Comparison of ENCODE assay signal across 9 mouse cellular contexts in genomic region chr3:80803211-80803610, GRCm38 (mm10). TPM values are rescaled to one million over a fixed set of nuclear protein-coding genes. Genes with fewer than 3 reads are reported as not detected.
A peak's percentile ranks its signal among the peaks of the same experiment; 100 is the strongest.
DNase-seq lines count a peak whose midpoint lies in the region; ATAC-seq and TF ChIP-seq lines count a peak whose summit lies in the region.
"Had no signal": no experiment of that assay in that cellular context is flagged by ENCODE, and none has a peak within 500 bp of the region (broad histone marks: within the 10 kb centered on the region; RNA-seq: fewer than 3 reads in every experiment).

No protein-coding gene starts in this region.

- H3K4me2 ChIP-seq in lung, embryonic 14.5 days, result peak overlapping the region; percentile 72; the same call in 1 of the 2 replicates
- peak overlapping the region; percentile 69 for H3K4me2 ChIP-seq in hindbrain, postnatal 0 days (ENCODE audit: low read depth, low read length)
- peak overlapping the region; percentile 61 for H3K4me2 ChIP-seq in neural tube, embryonic 15.5 days

- H3K9me3 ChIP-seq in lung, embryonic 14.5 days (ENCODE audit: low read depth, low read length), result no peaks in the 10 kb centered on the region
- no peaks in the 10 kb centered on the region for H3K9me3 ChIP-seq in forebrain, embryonic 10.5 days
- no peaks in the 10 kb centered on the region for H3K9me3 ChIP-seq in hindbrain, postnatal 0 days (ENCODE audit: low read length)
- H3K9me3 ChIP-seq in neural tube, embryonic 15.5 days (replicated peaks), result no peaks in the 10 kb centered on the region

- no peak for TF ChIP-seq CTCF in lung, embryonic 14.5 days (IDR thresholded peaks at IDR 0.05; ENCODE audit: low read depth)
- no peak for TF ChIP-seq CTCF in lung, adult 2 months (IDR thresholded peaks at IDR 0.05; ENCODE audit: insufficient read depth, low read length)
- TF ChIP-seq CTCF in hindbrain, postnatal 0 days (IDR thresholded peaks at IDR 0.05; ENCODE audit: low read depth), result no peak

- no peak overlapping the region for H3K9ac ChIP-seq in lung, embryonic 14.5 days
- H3K9ac ChIP-seq in hindbrain, postnatal 0 days (replicated peaks; ENCODE audit: low read length), result peak overlapping the region; percentile 73
- H3K9ac ChIP-seq in neural tube, embryonic 15.5 days (replicated peaks), result peak overlapping the region; percentile 80

- no peaks in the 10 kb centered on the region; the same call in 1 of the 2 replicates for H3K4me1 ChIP-seq in lung, embryonic 14.5 days (ENCODE audit: insufficient read depth)
- H3K4me1 ChIP-seq in lung, adult 2 months (ENCODE audit: control insufficient read depth, insufficient read depth, low read length), result no peaks in the 10 kb centered on the region
- peaks cover 34% of the 10 kb centered on the region for H3K4me1 ChIP-seq in forebrain, embryonic 10.5 days
- peaks cover 7% of the 10 kb centered on the region; the same call in 1 of the 2 replicates for H3K4me1 ChIP-seq in hindbrain, postnatal 0 days (ENCODE audit: insufficient read depth, low read length)
- H3K4me1 ChIP-seq in neural tube, embryonic 15.5 days, result peaks cover 15% of the 10 kb centered on the region

- peaks cover 27% of the 10 kb centered on the region for H3K27me3 ChIP-seq in lung, embryonic 14.5 days (ENCODE audit: insufficient read depth, low read length)
- H3K27me3 ChIP-seq in forebrain, embryonic 10.5 days (ENCODE audit: poor library complexity, severe bottlenecking), result peaks cover 53% of the 10 kb centered on the region
- no peaks in the 10 kb centered on the region for H3K27me3 ChIP-seq in hindbrain, postnatal 0 days (ENCODE audit: insufficient read depth, low read length)
- no peaks in the 10 kb centered on the region for H3K27me3 ChIP-seq in neural tube, embryonic 15.5 days (replicated peaks)

- no peak overlapping the region for H3K27ac ChIP-seq in lung, embryonic 14.5 days (ENCODE audit: low read depth)
- no peak overlapping the region for H3K27ac ChIP-seq in forebrain, embryonic 10.5 days
- H3K27ac ChIP-seq in hindbrain, postnatal 0 days, result peak overlapping the region; percentile 95
- peak overlapping the region; percentile 96 for H3K27ac ChIP-seq in neural tube, embryonic 15.5 days (replicated peaks)

- 57% methylated on average over 8 of the region's 8 CpGs for WGBS in lung, embryonic 14.5 days
- 53% methylated on average over 8 of the region's 8 CpGs for WGBS in lung, adult 2 months
- 62% methylated on average over 8 of the region's 8 CpGs for WGBS in forebrain, embryonic 10.5 days
- 17% methylated on average over 8 of the region's 8 CpGs for WGBS in hindbrain, postnatal 0 days
- WGBS in neural tube, embryonic 15.5 days, result 33% methylated on average over 8 of the region's 8 CpGs

- no peak for TF ChIP-seq POLR2A in lung, adult 2 months (IDR thresholded peaks at IDR 0.05; ENCODE audit: borderline replicate concordance, extremely low read depth, low read depth, low read length)

- DNase-seq in lung, embryonic 14.5 days, result no peak
- DNase-seq in lung, adult 2 months, result no peak
- no peak for DNase-seq in forebrain, embryonic 10.5 days (ENCODE audit: extremely low spot score, low spot score)
- peak; percentile 54 for DNase-seq in hindbrain, postnatal 0 days (ENCODE audit: low spot score)
- no peak for DNase-seq in right cerebral cortex, postnatal 25 days
- DNase-seq in frontal cortex, adult 2 months (ENCODE audit: extremely low spot score in 1 of 2, low spot score in 1 of 2), result no peak

- no peak for ATAC-seq in lung, embryonic 14.5 days (ENCODE audit: insufficient read depth)
- no peak for ATAC-seq in hindbrain, postnatal 0 days
- ATAC-seq in neural tube, embryonic 15.5 days (ENCODE audit: low FRiP score), result peak; percentile 25; the same call in 1 of the 2 replicates
- no peak for ATAC-seq in frontal cortex, adult (ENCODE audit: low TSS enrichment)

- no peaks in the 10 kb centered on the region for H3K36me3 ChIP-seq in lung, embryonic 14.5 days (ENCODE audit: insufficient read depth)
- no peaks in the 10 kb centered on the region for H3K36me3 ChIP-seq in forebrain, embryonic 10.5 days (replicated peaks)
- no peaks in the 10 kb centered on the region for H3K36me3 ChIP-seq in hindbrain, postnatal 0 days (ENCODE audit: insufficient read depth, low read length)
- no peaks in the 10 kb centered on the region for H3K36me3 ChIP-seq in neural tube, embryonic 15.5 days

- H3K4me3 ChIP-seq in lung, embryonic 14.5 days (ENCODE audit: low read depth, low read length), result no peak overlapping the region
- no peak overlapping the region for H3K4me3 ChIP-seq in lung, adult 2 months (replicated peaks; ENCODE audit: extremely low read depth, low read depth, low read length)
- H3K4me3 ChIP-seq in forebrain, embryonic 10.5 days, result peak overlapping the region; percentile 59
- H3K4me3 ChIP-seq in hindbrain, postnatal 0 days (ENCODE audit: low read length), result peak overlapping the region; percentile 65
- H3K4me3 ChIP-seq in neural tube, embryonic 15.5 days (replicated peaks), result peak overlapping the region; percentile 57

RNA-seq across cellular contexts. Expression of gene Gria2, which starts 0.6 kb away (rescaled TPM):
- polyA plus RNA-seq in lung, embryonic 14.5 days (2014; fragmentation: Nextera tagmentation; extraction: Ambion mirVana), result 0.16 and 0.17 TPM in 2 replicates
- polyA plus RNA-seq in lung, adult 2 months (2012; rRNA removed), result 0.09 and 0.10 TPM in 2 replicates
- 1.0 and 1.8 TPM in 2 replicates for polyA plus RNA-seq in forebrain, embryonic 10.5 days (2016; fragmentation: Nextera tagmentation; extraction: Ambion mirVana)
- total RNA-seq in hindbrain, postnatal 0 days (2014; rRNA removed), result 131 and 132 TPM in 2 replicates
- 149 and 159 TPM in 2 replicates for polyA plus RNA-seq in hindbrain, postnatal 0 days (2015; fragmentation: Nextera tagmentation; extraction: Ambion mirVana)
- polyA plus RNA-seq in neural tube, embryonic 15.5 days (2015; fragmentation: Nextera tagmentation; extraction: Ambion mirVana), result 181 and 211 TPM in 2 replicates
- 232 and 299 TPM in 2 replicates for polyA plus RNA-seq in frontal cortex, adult 2 months (2012; rRNA removed)
- total RNA-seq: ES-E14 had no signal

Comparison
In these comparisons a context has a peak if more than half of its experiments do, and no peak if none do; other contexts are left out.
1. H3K27ac ChIP-seq: peak in hindbrain, postnatal 0 days (single experiment) and neural tube, embryonic 15.5 days (single experiment); none in lung, embryonic 14.5 days (single experiment) and forebrain, embryonic 10.5 days (single experiment).
2. H3K4me3 ChIP-seq: peak in forebrain, embryonic 10.5 days (single experiment), hindbrain, postnatal 0 days (single experiment) and neural tube, embryonic 15.5 days (single experiment); none in lung, embryonic 14.5 days (single experiment) and lung, adult 2 months (single experiment).
3. RNA of gene Gria2, which starts 0.6 kb away (polyA plus RNA-seq): 232 to 299 TPM in frontal cortex, adult 2 months, 181 to 211 TPM in neural tube, embryonic 15.5 days and 149 to 159 TPM in hindbrain, postnatal 0 days; 1.0 to 1.8 TPM in forebrain, embryonic 10.5 days, 0.16 to 0.17 TPM in lung, embryonic 14.5 days and 0.09 to 0.10 TPM in lung, adult 2 months; every median in the first group is over 10 times any median in the second.
4. Peak in every context shown above with its lines, with median percentiles within 50 percentile points of each other: H3K4me2 ChIP-seq.